Mouse (Mus musculus) testis, adult 2 months (tissue): Measurements from ENCODE around the gene Parp3.

Experiments
- CTCF ChIP-seq: fragments of 200-500 bp; IDR thresholded peaks from 2 replicates; pipeline ENCODE4 v1.5.1; 2012; ENCODE audit warnings: low read depth, mild to moderate bottlenecking, inconsistent platforms, low read length, moderate library complexity; ENCODE audit not compliant: control insufficient read depth, insufficient read depth, insufficient replicate concordance
- POLR2A ChIP-seq: fragments of 200-500 bp; IDR thresholded peaks from 2 replicates; pipeline ENCODE4 v1.6.1; 2012; ENCODE audit warnings: low read depth, mild to moderate bottlenecking, inconsistent platforms, low read length, moderate library complexity; ENCODE audit not compliant: control insufficient read depth

- TF ChIP-seq CTCF (no peak), POLR2A (no peak)
Measured at GRCm38 (mm10) chr9:106453271-106454070, 23.3 kb downstream of the Parp3 start, which contains the start of gene Pcbp4.
